9 mouse cellular contexts compared by ENCODE assay signal in genomic region chrX:160935541-160935940, GRCm38 (mm10). TPM values are rescaled to one million over a fixed set of nuclear protein-coding genes. Genes with fewer than 3 reads are reported as not detected.
DNase-seq lines count a peak whose midpoint lies in the region; ATAC-seq and TF ChIP-seq lines count a peak whose summit lies in the region.
"Had no signal": no experiment of that assay in that cellular context is flagged by ENCODE, and none has a peak within 500 bp of the region (broad histone marks: within the 10 kb centered on the region; RNA-seq: fewer than 3 reads in every experiment).

No protein-coding gene starts in this region.

- H3K27me3 ChIP-seq in kidney, adult 2 months (replicated peaks; ENCODE audit: control insufficient read depth, insufficient read depth, low read length) = no peaks in the 10 kb centered on the region
- H3K27me3 ChIP-seq in kidney, embryonic 15.5 days = peaks cover 7% of the 10 kb centered on the region; the same call in 1 of the 2 replicates
- no peaks in the 10 kb centered on the region for H3K27me3 ChIP-seq in cerebellum, adult 2 months (ENCODE audit: control insufficient read depth, insufficient read depth, low read length)
- H3K27me3 ChIP-seq in hindbrain, postnatal 0 days (ENCODE audit: insufficient read depth, low read length) = no peaks in the 10 kb centered on the region

- H3K4me3 ChIP-seq in kidney, adult 2 months (ENCODE audit: insufficient read depth, low read depth, low read length) = no peak overlapping the region
- H3K4me3 ChIP-seq in kidney, embryonic 15.5 days (replicated peaks) = no peak overlapping the region
- no peak overlapping the region for H3K4me3 ChIP-seq in cerebellum, adult 2 months (replicated peaks; ENCODE audit: insufficient read depth, low read depth, low read length)
- no peak overlapping the region for H3K4me3 ChIP-seq in hindbrain, postnatal 0 days (ENCODE audit: low read length)
- H3K4me3 ChIP-seq: limb, embryonic 13.5 days had no signal

- no peak for ATAC-seq in kidney, embryonic 15.5 days (replicated peaks; ENCODE audit: low FRiP score)
- no peak for ATAC-seq in hindbrain, postnatal 0 days

- TF ChIP-seq CTCF in kidney, adult 2 months (conservative IDR thresholded peaks at IDR 0.05; ENCODE audit: insufficient read depth, insufficient read length, low read depth, low read length) = peak; percentile 49
- peak; percentile 55; the same call in 1 of the 2 replicates for TF ChIP-seq CTCF in cerebellum, adult 2 months (IDR thresholded peaks at IDR 0.05; ENCODE audit: borderline replicate concordance, insufficient read depth, low read depth, low read length)
- no peak for TF ChIP-seq CTCF in hindbrain, postnatal 0 days (IDR thresholded peaks at IDR 0.05; ENCODE audit: low read depth)

- no peaks in the 10 kb centered on the region for H3K4me1 ChIP-seq in kidney, adult 2 months (ENCODE audit: control insufficient read depth, insufficient read depth, low read length)
- H3K4me1 ChIP-seq in kidney, embryonic 15.5 days = no peaks in the 10 kb centered on the region
- no peaks in the 10 kb centered on the region for H3K4me1 ChIP-seq in cerebellum, adult 2 months (ENCODE audit: control insufficient read depth, insufficient read depth, low read length)
- H3K4me1 ChIP-seq in hindbrain, postnatal 0 days (ENCODE audit: insufficient read depth, low read length) = no peaks in the 10 kb centered on the region
- H3K4me1 ChIP-seq: limb, embryonic 13.5 days had no signal

- no peak overlapping the region for H3K9ac ChIP-seq in kidney, embryonic 15.5 days
- H3K9ac ChIP-seq in hindbrain, postnatal 0 days (replicated peaks; ENCODE audit: low read length) = no peak overlapping the region
- H3K9ac ChIP-seq: limb, embryonic 13.5 days had no signal

- peak; percentile 22 for DNase-seq in kidney, adult 2 months
- peak; percentile 22 for DNase-seq in Muller cell, postnatal 12 days (ENCODE audit: inconsistent ontology term)
- peak; percentile 51 to 62 for DNase-seq in cerebellum, adult 2 months
- DNase-seq in lung, postnatal 14 days = peak; percentile 25
- no peak for DNase-seq in ovary, postnatal 36 days (ENCODE audit: low spot score)
- no peak for DNase-seq in hindbrain, postnatal 0 days (ENCODE audit: low spot score)
- no peak for DNase-seq in gastrocnemius, adult 8-10 months (ENCODE audit: low spot score in 2 of 2)

- TF ChIP-seq POLR2A in kidney, adult 2 months (IDR thresholded peaks at IDR 0.05; ENCODE audit: low read depth, low read length) = no peak
- TF ChIP-seq POLR2A in cerebellum, adult 2 months (IDR thresholded peaks at IDR 0.05; ENCODE audit: borderline replicate concordance, insufficient read depth, low read length) = no peak

- no peak overlapping the region for H3K27ac ChIP-seq in kidney, adult 2 months (ENCODE audit: insufficient read depth, low read depth, low read length)
- no peak overlapping the region for H3K27ac ChIP-seq in kidney, embryonic 15.5 days
- H3K27ac ChIP-seq in cerebellum, adult 2 months (ENCODE audit: insufficient read depth, low read length) = no peak overlapping the region
- no peak overlapping the region for H3K27ac ChIP-seq in hindbrain, postnatal 0 days
- H3K27ac ChIP-seq: limb, embryonic 13.5 days had no signal

- no peaks in the 10 kb centered on the region for H3K36me3 ChIP-seq in kidney, adult 2 months (ENCODE audit: control insufficient read depth, insufficient read depth, low read length)
- no peaks in the 10 kb centered on the region for H3K36me3 ChIP-seq in kidney, embryonic 15.5 days
- no peaks in the 10 kb centered on the region for H3K36me3 ChIP-seq in hindbrain, postnatal 0 days (ENCODE audit: insufficient read depth, low read length)
- H3K36me3 ChIP-seq: limb, embryonic 13.5 days had no signal

- H3K9me3 ChIP-seq in kidney, embryonic 15.5 days (replicated peaks) = no peaks in the 10 kb centered on the region
- H3K9me3 ChIP-seq in hindbrain, postnatal 0 days (ENCODE audit: low read length) = no peaks in the 10 kb centered on the region
- H3K9me3 ChIP-seq: limb, embryonic 13.5 days had no signal

- 35% methylated on average over 1 of the region's 1 CpGs for WGBS in kidney, adult 2 months
- 59% methylated on average over 1 of the region's 1 CpGs for WGBS in kidney, embryonic 15.5 days
- 36% methylated on average over 1 of the region's 1 CpGs for WGBS in cerebellum, adult 2 months
- 48% methylated on average over 1 of the region's 1 CpGs for WGBS in hindbrain, postnatal 0 days

- no peak overlapping the region for H3K4me2 ChIP-seq in kidney, embryonic 15.5 days
- H3K4me2 ChIP-seq in hindbrain, postnatal 0 days (ENCODE audit: low read depth, low read length) = no peak overlapping the region
- H3K4me2 ChIP-seq: limb, embryonic 13.5 days had no signal

RNA-seq across cellular contexts. Expression of gene Gja6, which starts 28.7 kb away (rescaled TPM):
- 0.03 and 0.04 TPM in 2 replicates for polyA plus RNA-seq in kidney, adult 2 months (2012; rRNA removed)
- polyA plus RNA-seq in kidney, embryonic 15.5 days (2015; fragmentation: Nextera tagmentation; extraction: Ambion mirVana) = 0.15 TPM in 1 of 2 replicates, not detected in the other
- 0.40 and 0.47 TPM in 2 replicates for polyA plus RNA-seq in cerebellum, adult 2 months (2012; rRNA removed)
- 0.22 and 1.6 TPM in 2 replicates for total RNA-seq in hindbrain, postnatal 0 days (2014; rRNA removed)
- polyA plus RNA-seq in hindbrain, postnatal 0 days (2015; fragmentation: Nextera tagmentation; extraction: Ambion mirVana) = 0.11 and 0.25 TPM in 2 replicates
- total RNA-seq in gastrocnemius, adult 8-10 months (2022) = not detected

RNA-seq across cellular contexts. Expression of gene Cdkl5, which starts 59.0 kb away (rescaled TPM):
- polyA plus RNA-seq in kidney, adult 2 months (2012; rRNA removed) = 1.5 and 1.6 TPM in 2 replicates
- polyA plus RNA-seq in kidney, embryonic 15.5 days (2015; fragmentation: Nextera tagmentation; extraction: Ambion mirVana) = 1.8 and 2.0 TPM in 2 replicates
- polyA plus RNA-seq in cerebellum, adult 2 months (2012; rRNA removed) = 13.5 and 15.7 TPM in 2 replicates
- total RNA-seq in hindbrain, postnatal 0 days (2014; rRNA removed) = 17.0 and 17.9 TPM in 2 replicates
- polyA plus RNA-seq in hindbrain, postnatal 0 days (2015; fragmentation: Nextera tagmentation; extraction: Ambion mirVana) = 3.6 and 4.1 TPM in 2 replicates
- 1 to 10 TPM in 2 of 4 experiments, under 1 TPM in 2; 0.73 to 1.1 (median 0.96) TPM for total RNA-seq in gastrocnemius, adult 8-10 months (2022)

Comparison
In these comparisons a context has a peak if more than half of its experiments do, and no peak if none do; other contexts are left out.
1. DNase-seq: peak in kidney, adult 2 months (single experiment), Muller cell, postnatal 12 days (single experiment), cerebellum, adult 2 months (2 of 2) and lung, postnatal 14 days (single experiment); none in ovary, postnatal 36 days (single experiment), hindbrain, postnatal 0 days (single experiment) and gastrocnemius, adult 8-10 months (0 of 2).